Mouse (Mus musculus) stomach, embryonic 15.5 days (tissue): ENCODE data around the gene Pde4d. TPM values are rescaled to one million over a fixed set of nuclear protein-coding genes. Genes with fewer than 3 reads are reported as not detected.

Source experiments
- ATAC-seq: fragments of 200-750 bp; cut with Nextera tagmentation; 2 replicates; pipeline ENCODE4 v1.8.0; 2017; ENCODE audit warnings: low read depth, moderate number of reproducible peaks, moderate TSS enrichment; ENCODE audit not compliant: insufficient read depth, low FRiP score
- H3K27ac ChIP-seq: fragments of 300-500 bp; sonication (generic); 2 replicates; pipeline ENCODE4 v1.5.1; 2015; ENCODE audit warnings: mild to moderate bottlenecking, inconsistent platforms
- H3K27me3 ChIP-seq: fragments of 300-500 bp; sonication (generic); replicated peaks from 2 replicates; pipeline ENCODE4 v1.6.1; 2015; ENCODE audit warnings: inconsistent platforms
- H3K36me3 ChIP-seq: fragments of 300-500 bp; sonication (generic); 2 replicates; pipeline ENCODE4 v1.6.1; 2015; ENCODE audit warnings: inconsistent platforms
- H3K4me1 ChIP-seq: fragments of 300-500 bp; sonication (generic); 2 replicates; pipeline ENCODE4 v1.6.1; 2015; ENCODE audit warnings: inconsistent platforms
- H3K4me2 ChIP-seq: fragments of 300-500 bp; sonication (generic); 2 replicates; pipeline ENCODE4 v1.6.1; 2015; ENCODE audit warnings: mild to moderate bottlenecking, inconsistent platforms
- H3K4me3 ChIP-seq: fragments of 300-500 bp; sonication (generic); replicated peaks from 2 replicates; pipeline ENCODE4 v1.5.1; 2015; ENCODE audit warnings: inconsistent platforms
- H3K9ac ChIP-seq: fragments of 300-500 bp; sonication (generic); 2 replicates; pipeline ENCODE4 v1.6.1; 2015; ENCODE audit warnings: inconsistent platforms
- H3K9me3 ChIP-seq: fragments of 300-500 bp; sonication (generic); 2 replicates; pipeline ENCODE4 v1.6.1; 2016; ENCODE audit warnings: inconsistent platforms
- WGBS: fragments of 180-500 bp; shearing (Covaris S2); methylation state at CpG from one replicate; pipeline ENCODE4 v1.1.7; 2015; 5-methylcytosine and 5-hydroxymethylcytosine counted together
- polyA plus RNA-seq: library from polyadenylated mRNA; unstranded; fragments of >200 nt; fragmentation: Nextera tagmentation; extraction: Ambion mirVana; gene quantifications from 2 replicates; pipeline ENCODE4 v1.2.1, GENCODE M21; 2015

The Pde4d gene
- polyA plus RNA-seq, 1 experiment from 2014 or later: 22.8 TPM

DNA sequence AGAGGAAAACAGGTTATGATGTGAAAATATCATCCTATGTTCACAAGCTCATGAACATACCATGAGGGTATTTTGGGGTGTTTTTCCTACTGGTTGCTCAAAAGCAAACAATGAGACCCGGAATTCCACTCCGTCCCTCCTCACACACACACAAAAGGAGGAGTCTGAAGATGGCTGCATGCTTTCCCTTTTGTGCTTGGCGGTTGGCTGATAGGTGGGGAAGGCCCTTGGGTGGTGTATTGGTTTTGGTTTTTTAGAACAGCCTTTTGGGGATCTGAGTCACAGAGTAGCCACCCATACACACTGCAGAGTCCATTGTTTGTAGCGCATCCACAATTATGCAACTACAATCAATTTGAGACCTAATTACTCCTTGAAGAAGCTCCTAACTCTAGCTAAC, 1257.4 kb downstream of the Pde4d start:
- no peaks in the 10 kb centered on the region for H3K36me3 ChIP-seq
- 87% methylated on average over 4 of the region's 4 CpGs for WGBS
- no peak for ATAC-seq

DNA sequence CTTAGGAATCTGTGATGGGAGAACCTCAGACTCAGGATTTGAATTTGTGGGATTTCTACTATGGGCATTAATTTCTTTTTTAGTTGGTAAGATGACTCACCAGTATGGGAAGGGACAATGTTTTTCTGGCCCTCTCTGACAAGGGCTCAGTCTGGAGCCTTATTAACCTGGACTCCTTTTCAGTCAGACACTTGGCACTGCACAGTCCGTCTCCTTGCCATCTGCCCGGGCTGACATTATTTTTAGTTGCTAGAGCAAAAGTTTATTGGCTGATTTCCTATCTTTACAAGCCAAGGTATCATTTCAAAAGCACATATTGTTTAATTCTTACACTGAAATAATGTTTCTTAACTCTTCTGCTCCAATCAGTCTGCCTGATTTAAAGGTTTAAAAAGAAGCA, 1258.6 kb downstream of the Pde4d start:
- Histone ChIP-seq H3K4me1 (no peaks in the 10 kb centered on the region), H3K4me2 (no peak overlapping the region), H3K9ac (no peak overlapping the region), H3K9me3 (no peaks in the 10 kb centered on the region), H3K27ac (no peak overlapping the region), H3K4me3 (no peak overlapping the region), H3K27me3 (no peaks in the 10 kb centered on the region), H3K36me3 (no peaks in the 10 kb centered on the region)
- 65% methylated on average over 2 of the region's 2 CpGs for WGBS
- ATAC-seq: no peak

More for the DNA sequence above, 1257.4 kb downstream of the Pde4d start:
- Histone ChIP-seq H3K9me3 (no peaks in the 10 kb centered on the region), H3K27me3 (no peaks in the 10 kb centered on the region), H3K27ac (no peak overlapping the region), H3K4me1 (no peaks in the 10 kb centered on the region), H3K9ac (no peak overlapping the region), H3K4me2 (no peak overlapping the region), H3K4me3 (no peak overlapping the region)

DNA sequence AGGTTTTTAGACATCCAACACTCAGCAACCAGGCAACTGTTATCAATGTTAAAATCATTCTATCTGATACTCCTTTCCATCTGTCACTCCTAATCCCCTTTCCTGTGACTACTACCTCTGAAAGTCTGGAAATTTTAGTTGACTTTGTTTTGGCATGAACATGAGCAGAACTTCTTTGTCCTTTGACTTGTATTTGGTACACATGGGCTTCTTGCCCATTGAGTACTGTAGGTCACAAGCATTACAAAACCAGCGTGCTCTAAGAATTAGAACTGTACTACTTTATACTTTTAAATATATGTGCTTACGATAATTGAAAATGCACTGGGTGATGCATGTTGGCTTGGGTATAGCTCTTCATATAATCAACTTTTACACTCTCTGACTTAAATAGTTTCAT, 1264.8 kb downstream of the Pde4d start:
- no peaks in the 10 kb centered on the region for H3K9me3 ChIP-seq
- H3K27me3 ChIP-seq: no peaks in the 10 kb centered on the region
- WGBS: 83% methylated on average over 2 of the region's 2 CpGs
- H3K9ac ChIP-seq: no peak overlapping the region
- no peaks in the 10 kb centered on the region for H3K4me1 ChIP-seq
- H3K4me3 ChIP-seq: no peak overlapping the region
- H3K27ac ChIP-seq: no peak overlapping the region
- no peak for ATAC-seq
- H3K4me2 ChIP-seq: no peak overlapping the region
- no peaks in the 10 kb centered on the region for H3K36me3 ChIP-seq

DNA sequence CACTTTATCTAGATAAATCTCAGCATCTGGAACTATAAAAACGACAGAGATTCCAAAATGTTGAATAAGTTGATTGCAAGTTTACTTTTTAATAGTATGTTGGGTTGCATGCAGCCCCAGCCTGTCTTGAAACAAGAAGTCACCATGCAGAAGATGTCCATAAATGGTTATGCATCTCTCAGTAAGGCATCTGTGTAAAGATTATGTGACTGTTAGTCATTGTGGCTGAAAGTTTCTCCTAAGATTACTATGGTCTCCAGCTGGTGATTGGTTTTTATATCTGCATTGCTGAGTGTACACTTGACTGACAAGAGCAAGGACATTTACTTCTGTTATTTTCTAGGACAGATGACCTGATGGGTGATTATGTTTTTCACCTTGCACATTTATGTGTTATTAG, 1265.6 kb downstream of the Pde4d start:
- H3K4me1 ChIP-seq: no peaks in the 10 kb centered on the region
- H3K4me3 ChIP-seq: no peak overlapping the region
- H3K27me3 ChIP-seq: no peaks in the 10 kb centered on the region
- H3K9ac ChIP-seq: no peak overlapping the region
- no peaks in the 10 kb centered on the region for H3K36me3 ChIP-seq
- WGBS: 39% methylated on average over 1 of the region's 1 CpGs
- no peak overlapping the region for H3K4me2 ChIP-seq
- H3K27ac ChIP-seq: no peak overlapping the region
- H3K9me3 ChIP-seq: no peaks in the 10 kb centered on the region
- no peak for ATAC-seq

GRCm38 (mm10) chr13:109720127-109720713, 1270.5 kb downstream of the Pde4d start:
- Histone ChIP-seq H3K27me3 (no peaks in the 10 kb centered on the region), H3K4me3 (no peak overlapping the region), H3K9ac (no peak overlapping the region), H3K9me3 (no peaks in the 10 kb centered on the region), H3K4me1 (0 out of 2 replicates have a peak, but pooled peaks cover 2% of the 10 kb centered on the region), H3K4me2 (no peak overlapping the region), H3K27ac (no peak overlapping the region), H3K36me3 (no peaks in the 10 kb centered on the region)
- ATAC-seq: no peak
- 83% methylated on average over 2 of the region's 2 CpGs for WGBS

DNA sequence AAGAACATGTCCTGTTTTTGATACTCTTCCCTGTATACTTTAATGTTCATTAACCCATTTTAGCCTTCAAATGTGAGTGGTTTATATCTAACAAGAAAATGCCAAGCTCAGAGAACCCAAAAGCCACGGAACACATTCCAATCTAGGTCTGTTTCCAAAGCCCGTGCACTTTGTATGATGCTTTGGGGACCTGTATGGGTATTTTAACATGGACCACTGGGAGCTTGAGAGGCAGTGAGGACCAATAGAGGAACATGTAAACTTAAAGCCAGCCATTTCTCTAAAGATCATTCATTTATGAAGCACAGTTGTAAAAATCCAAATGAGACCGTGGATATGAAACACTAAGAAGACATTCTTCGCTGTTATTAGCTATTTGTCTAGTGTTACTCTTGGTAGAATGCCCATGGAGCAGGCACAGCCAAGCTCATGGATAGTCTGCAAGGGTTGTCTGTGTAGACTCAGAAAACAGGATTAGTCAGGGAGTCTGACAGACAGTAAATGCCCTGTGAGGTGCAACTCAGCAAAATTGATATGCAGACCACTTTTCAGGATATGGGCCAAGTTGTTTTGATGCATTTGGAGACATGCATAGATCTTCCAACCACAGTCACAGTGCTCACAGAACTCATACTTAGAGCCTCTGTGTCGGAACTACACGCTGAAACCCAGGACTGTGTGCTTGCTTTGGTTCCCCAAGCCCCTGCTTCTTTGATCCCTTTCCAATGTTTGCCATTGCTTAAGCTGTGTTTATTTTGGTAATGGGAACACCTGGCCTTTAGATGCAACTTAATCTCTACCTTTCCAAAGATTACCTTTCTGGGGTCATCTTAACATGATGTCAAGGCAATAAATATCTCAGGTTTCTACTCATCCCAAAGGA, 1272.7 kb downstream of the Pde4d start:
- 0 out of 2 replicates have a peak, but pooled peaks cover 2% of the 10 kb centered on the region for H3K4me1 ChIP-seq
- no peak overlapping the region for H3K4me2 ChIP-seq
- H3K4me3 ChIP-seq: no peak overlapping the region
- H3K9ac ChIP-seq: no peak overlapping the region
- ATAC-seq: no peak
- H3K27ac ChIP-seq: no peak overlapping the region
- no peaks in the 10 kb centered on the region for H3K36me3 ChIP-seq
- H3K27me3 ChIP-seq: no peaks in the 10 kb centered on the region
- H3K9me3 ChIP-seq: no peaks in the 10 kb centered on the region
- WGBS: 67% methylated on average over 6 of the region's 6 CpGs

DNA sequence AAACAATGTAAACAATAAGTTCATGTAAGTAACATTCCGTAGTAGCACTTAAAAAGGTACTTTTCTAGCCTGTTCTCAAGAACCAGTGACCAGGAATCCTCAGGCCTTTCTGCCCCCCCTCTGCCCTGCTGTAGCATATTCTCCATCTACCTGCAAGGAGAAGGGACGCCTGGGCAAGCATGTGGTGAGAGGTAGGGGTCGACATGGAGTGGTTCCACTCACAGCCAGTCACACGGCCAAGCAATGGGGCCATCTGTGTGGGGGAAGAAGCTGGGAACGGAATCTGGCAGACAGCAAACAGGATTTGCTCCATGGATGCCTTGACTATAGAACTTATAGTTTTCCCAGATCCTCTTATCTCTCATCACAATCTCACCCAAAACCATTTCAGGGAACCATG, 1277.6 kb downstream of the Pde4d start:
- H3K4me2 ChIP-seq: no peak overlapping the region

GRCm38 (mm10) chr13:109729612-109730011, 1279.9 kb downstream of the Pde4d start:
- no peak overlapping the region for H3K4me2 ChIP-seq
- H3K27ac ChIP-seq: no peak overlapping the region
- H3K27me3 ChIP-seq: no peaks in the 10 kb centered on the region
- H3K4me1 ChIP-seq: no peaks in the 10 kb centered on the region
- no peak for ATAC-seq
- H3K36me3 ChIP-seq: no peaks in the 10 kb centered on the region
- WGBS: 92% methylated on average over 4 of the region's 4 CpGs
- no peaks in the 10 kb centered on the region for H3K9me3 ChIP-seq
- H3K9ac ChIP-seq: no peak overlapping the region
- H3K4me3 ChIP-seq: no peak overlapping the region

More for the DNA sequence above, 1277.6 kb downstream of the Pde4d start:
- no peak overlapping the region for H3K9ac ChIP-seq
- H3K4me1 ChIP-seq: 0 out of 2 replicates have a peak, but pooled peaks cover 2% of the 10 kb centered on the region
- no peaks in the 10 kb centered on the region for H3K9me3 ChIP-seq
- no peak for ATAC-seq
- 63% methylated on average over 5 of the region's 5 CpGs for WGBS
- H3K36me3 ChIP-seq: no peaks in the 10 kb centered on the region
- no peak overlapping the region for H3K4me3 ChIP-seq
- H3K27me3 ChIP-seq: no peaks in the 10 kb centered on the region
- H3K27ac ChIP-seq: no peak overlapping the region

GRCm38 (mm10) chr13:109732655-109733376, 1283.1 kb downstream of the Pde4d start:
- Histone ChIP-seq H3K4me1 (no peaks in the 10 kb centered on the region), H3K27me3 (no peaks in the 10 kb centered on the region), H3K27ac (no peak overlapping the region), H3K9me3 (no peaks in the 10 kb centered on the region), H3K4me3 (no peak overlapping the region), H3K36me3 (no peaks in the 10 kb centered on the region), H3K4me2 (no peak overlapping the region), H3K9ac (no peak overlapping the region)
- WGBS: 70% methylated on average over 5 of the region's 5 CpGs
- no peak for ATAC-seq

DNA sequence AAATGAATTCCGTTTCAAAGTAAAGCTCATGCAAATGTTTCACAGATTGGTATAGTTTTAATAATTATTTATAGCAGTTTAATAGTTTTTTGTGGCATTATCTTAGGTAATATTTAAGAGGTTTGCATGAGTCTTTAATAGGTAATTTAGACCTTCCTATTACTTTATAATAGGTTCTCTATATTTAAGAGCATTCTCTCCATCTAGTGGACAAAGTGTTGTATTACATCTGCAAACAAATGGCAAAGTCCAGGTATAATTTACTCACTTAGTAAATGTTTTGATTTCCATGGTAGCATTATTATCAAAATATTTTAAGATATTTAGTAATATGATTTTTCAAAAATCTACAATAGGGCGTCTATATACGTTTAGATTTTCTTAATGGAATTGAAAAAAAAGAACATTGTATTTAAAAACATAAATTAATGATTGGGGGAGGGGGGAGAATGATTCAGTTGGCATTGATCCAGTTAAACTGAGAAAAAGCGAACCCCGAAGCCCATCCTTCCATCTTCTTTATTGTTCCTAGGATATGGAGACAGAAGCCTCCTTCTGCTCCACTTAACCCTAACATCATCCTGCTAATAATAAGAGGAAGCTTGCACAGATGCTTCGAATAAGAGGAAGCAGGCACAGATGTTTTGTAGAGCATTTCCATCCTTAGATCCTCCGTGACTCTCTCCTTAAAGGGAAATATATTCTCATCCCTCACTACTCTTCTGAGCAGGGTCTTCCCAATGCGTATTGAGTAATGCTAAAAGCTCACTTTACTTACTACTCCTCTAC, 1286.7 kb downstream of the Pde4d start:
- 41% methylated on average over 8 of the region's 8 CpGs for WGBS
- Histone ChIP-seq H3K27me3 (no peaks in the 10 kb centered on the region), H3K4me1 (no peaks in the 10 kb centered on the region), H3K4me2 (no peak overlapping the region), H3K36me3 (no peaks in the 10 kb centered on the region), H3K27ac (no peak overlapping the region), H3K9ac (no peak overlapping the region), H3K4me3 (no peak overlapping the region), H3K9me3 (no peaks in the 10 kb centered on the region)
- no peak for ATAC-seq

DNA sequence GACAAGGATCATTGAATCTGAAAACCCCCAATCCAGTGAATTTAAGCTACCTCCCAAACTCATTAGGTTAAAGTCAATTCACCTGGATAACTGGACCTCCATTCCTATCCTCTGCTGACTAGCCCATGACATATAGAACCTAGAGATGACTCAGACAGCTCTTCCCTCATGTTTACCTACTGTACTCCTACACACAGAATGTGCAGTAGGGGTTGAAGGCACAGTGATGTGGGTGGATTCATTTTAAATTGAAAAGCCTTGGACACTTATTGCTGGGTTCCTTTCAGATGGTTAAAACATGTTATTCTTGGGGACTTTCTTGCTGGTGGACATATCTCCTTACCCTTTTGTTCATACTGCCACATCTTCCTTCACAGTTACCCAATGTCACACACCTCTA, 1296.7 kb downstream of the Pde4d start:
- Histone ChIP-seq H3K36me3 (no peaks in the 10 kb centered on the region), H3K4me1 (no peaks in the 10 kb centered on the region), H3K9me3 (no peaks in the 10 kb centered on the region), H3K4me2 (no peak overlapping the region), H3K27ac (no peak overlapping the region), H3K4me3 (no peak overlapping the region), H3K27me3 (no peaks in the 10 kb centered on the region), H3K9ac (no peak overlapping the region)
- no peak for ATAC-seq
